Mouse (Mus musculus) limb, embryonic 10.5 days (tissue): ENCODE measurements around the gene Tex19.1. TPM values are rescaled to one million over a fixed set of nuclear protein-coding genes. Genes with fewer than 3 reads are reported as not detected.
"Not testable (repeated sequence)": the region's sequence is repeated elsewhere in the genome, so short reads cannot be mapped to it uniquely, and the experiment has no call there.

Source experiments
- DNase-seq: peaks from one replicate; pipeline ENCODE4 v3.0.0-alpha.2; 2017; ENCODE audit warnings: low spot score
- H3K27ac ChIP-seq: fragments of 300-500 bp; sonication (generic); 2 replicates; pipeline ENCODE4 v1.5.1; 2016; ENCODE audit warnings: mild to moderate bottlenecking
- H3K27me3 ChIP-seq: fragments of 300-500 bp; sonication (generic); 2 replicates; pipeline ENCODE4 v1.6.1; 2016; ENCODE audit warnings: low read depth, mild to moderate bottlenecking; ENCODE audit not compliant: poor library complexity, severe bottlenecking
- H3K36me3 ChIP-seq: fragments of 300-500 bp; sonication (generic); 2 replicates; pipeline ENCODE4 v1.6.1; 2016; ENCODE audit warnings: mild to moderate bottlenecking, moderate library complexity
- H3K4me1 ChIP-seq: fragments of 300-500 bp; sonication (generic); 2 replicates; pipeline ENCODE4 v1.6.1; 2016
- H3K4me3 ChIP-seq: fragments of 300-500 bp; sonication (generic); 2 replicates; pipeline ENCODE4 v1.5.1; 2016; ENCODE audit warnings: mild to moderate bottlenecking, moderate library complexity
- H3K9me3 ChIP-seq: fragments of 300-500 bp; sonication (generic); replicated peaks from 2 replicates; pipeline ENCODE4 v1.6.1; 2016; ENCODE audit warnings: mild to moderate bottlenecking
- WGBS: fragments of 180-500 bp; shearing (Covaris S2); methylation state at CpG from one replicate; pipeline ENCODE4 v1.1.7; 2016; 5-methylcytosine and 5-hydroxymethylcytosine counted together
- polyA plus RNA-seq: library from polyadenylated mRNA; unstranded; fragments of >200 nt; fragmentation: Nextera tagmentation; extraction: Ambion mirVana; gene quantifications from 2 replicates; pipeline ENCODE4 v1.2.1, GENCODE M21; 2016

Tex19.1 gene
- 0.09 TPM in 1 of 2 replicates, not detected in the other for polyA plus RNA-seq

GRCm38 (mm10) chr11:121145865-121146264 lies at the start of gene Tex19.1:
Gene Tex19.1 (plus strand): TSS chr11:121146143.
- Histone ChIP-seq H3K9me3 (no peaks in the 10 kb centered on the region), H3K4me3 (no peak within 1 kb of the TSS), H3K4me1 (no peaks in the 10 kb centered on the region), H3K27ac (no peak within 1 kb of the TSS), H3K36me3 (no peaks in the 10 kb centered on the region), H3K27me3 (no peaks in the 10 kb centered on the region)
- 93% methylated on average over 22 of the region's 22 CpGs for WGBS
- no peak for DNase-seq

GRCm38 (mm10) chr11:121099762-121100161 lies 46.2 kb upstream of the Tex19.1 start:
- no peak for DNase-seq
- no peaks in the 10 kb centered on the region for H3K4me1 ChIP-seq
- no peaks in the 10 kb centered on the region for H3K36me3 ChIP-seq
- WGBS, result 77% methylated on average over 7 of the region's 7 CpGs
- H3K27ac ChIP-seq, result no peak overlapping the region
- H3K4me3 ChIP-seq, result no peak overlapping the region
- no peaks in the 10 kb centered on the region for H3K9me3 ChIP-seq
- no peaks in the 10 kb centered on the region for H3K27me3 ChIP-seq

DNA sequence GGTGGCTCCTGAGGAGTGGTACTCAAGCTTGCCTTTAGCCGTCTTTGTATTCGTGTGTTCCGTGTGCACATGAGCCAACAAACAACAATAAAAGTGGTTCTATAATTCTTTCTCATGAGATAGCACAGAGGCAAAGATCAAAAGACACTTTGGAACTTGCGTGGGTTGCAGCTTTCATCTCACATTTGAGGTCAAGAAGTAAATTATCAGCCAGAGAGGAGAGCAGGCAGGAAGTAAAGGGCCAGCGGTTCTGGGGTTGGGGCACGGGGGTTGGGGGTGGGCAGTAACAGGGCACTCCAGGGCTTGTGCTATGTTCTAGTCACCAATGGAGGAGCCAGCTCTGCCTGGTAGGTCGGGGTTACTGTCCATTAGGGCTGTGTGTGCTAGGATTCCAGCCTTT lies 45.3 kb upstream of the Tex19.1 start:
- WGBS, result 48% methylated on average over 7 of the region's 7 CpGs
- no peaks in the 10 kb centered on the region for H3K36me3 ChIP-seq
- DNase-seq, result no peak
- no peaks in the 10 kb centered on the region for H3K4me1 ChIP-seq
- H3K27me3 ChIP-seq, result no peaks in the 10 kb centered on the region
- H3K9me3 ChIP-seq, result no peaks in the 10 kb centered on the region
- no peak overlapping the region for H3K27ac ChIP-seq
- H3K4me3 ChIP-seq, result no peak overlapping the region

DNA sequence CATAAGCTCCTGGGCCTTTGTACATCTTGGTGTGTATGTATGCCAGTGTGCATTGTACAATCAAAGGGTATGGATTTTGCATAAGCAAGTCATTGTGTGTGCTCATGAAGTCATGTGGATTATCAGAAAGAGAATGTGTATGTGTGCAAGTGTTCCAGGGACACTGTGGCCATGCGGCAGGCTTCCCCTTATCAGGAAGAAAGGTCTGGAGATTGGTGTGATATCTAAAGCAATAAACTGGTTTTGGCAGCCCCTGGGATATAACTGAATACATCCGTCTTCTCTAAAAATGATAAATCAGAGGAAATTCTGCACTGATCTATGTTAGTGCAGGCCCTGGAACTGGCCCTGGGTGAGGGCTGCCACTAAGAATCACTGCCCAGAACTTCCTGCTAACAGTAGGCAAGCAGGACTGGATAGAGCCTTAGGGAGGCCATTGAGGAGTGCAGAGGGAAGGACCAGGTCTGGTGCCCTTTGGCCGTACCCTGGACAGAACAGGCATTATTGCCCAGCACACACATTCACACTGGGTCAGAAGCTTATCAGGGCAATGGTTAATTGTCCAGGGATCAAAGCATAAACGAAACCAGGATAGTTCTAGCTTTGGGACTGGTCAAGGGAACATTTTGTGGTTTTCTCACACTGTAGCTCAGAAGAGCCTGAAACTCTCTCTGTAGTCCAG lies 44.7 kb upstream of the Tex19.1 start:
- H3K9me3 ChIP-seq, result no peaks in the 10 kb centered on the region
- H3K27ac ChIP-seq, result no peak overlapping the region
- WGBS, result 91% methylated on average over 4 of the region's 4 CpGs
- no peaks in the 10 kb centered on the region for H3K27me3 ChIP-seq
- no peaks in the 10 kb centered on the region for H3K36me3 ChIP-seq
- no peaks in the 10 kb centered on the region for H3K4me1 ChIP-seq
- no peak for DNase-seq
- no peak overlapping the region for H3K4me3 ChIP-seq

GRCm38 (mm10) chr11:121107242-121107641 lies 38.7 kb upstream of the Tex19.1 start:
- not testable (repeated sequence) for H3K27ac ChIP-seq, H3K4me1 ChIP-seq, H3K4me3 ChIP-seq, H3K27me3 ChIP-seq, DNase-seq, H3K36me3 ChIP-seq, H3K9me3 ChIP-seq
- WGBS, result 93% methylated on average over 1 of the region's 1 CpGs

DNA sequence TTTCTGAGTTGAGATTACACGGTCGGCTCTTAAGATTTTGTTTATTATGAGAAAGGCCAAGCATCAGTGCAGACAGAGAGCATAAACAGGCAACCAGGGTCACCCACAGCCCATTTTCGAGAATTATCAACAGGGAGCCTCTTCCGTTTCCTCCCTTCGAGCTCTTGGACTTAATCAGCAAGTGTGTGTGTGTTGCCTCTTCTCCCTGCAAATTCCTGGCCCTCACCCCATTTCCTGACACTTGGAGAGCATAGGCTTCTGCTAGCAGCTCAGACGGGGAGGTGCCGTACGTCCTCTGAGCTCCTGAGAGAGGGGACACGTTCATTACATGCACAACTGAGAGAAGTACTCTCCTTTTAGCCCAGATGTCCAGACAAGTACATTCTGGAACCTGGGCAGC lies 37.9 kb upstream of the Tex19.1 start:
- WGBS, result 76% methylated on average over 9 of the region's 9 CpGs

DNA sequence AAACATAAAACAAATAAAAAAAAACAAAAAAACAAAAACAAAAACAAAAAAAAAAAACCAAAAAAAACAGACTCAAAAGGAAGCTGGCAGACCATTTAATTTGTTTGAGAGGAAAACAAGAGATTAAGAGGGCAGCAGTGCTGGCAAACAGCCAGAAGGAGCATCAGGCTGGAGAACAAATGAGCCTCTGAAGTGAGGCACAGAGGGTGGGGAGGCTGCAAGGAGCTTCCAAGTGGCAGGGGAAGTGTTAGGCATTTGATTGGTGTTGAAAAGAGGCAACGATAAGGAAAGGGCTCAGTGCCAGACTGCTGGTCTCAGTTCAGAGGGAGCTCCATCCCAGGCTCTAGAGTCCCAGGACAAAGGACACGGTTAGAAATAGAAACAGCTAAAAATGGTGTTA lies 36.0 kb upstream of the Tex19.1 start:
- Histone ChIP-seq H3K27ac (no peak overlapping the region), H3K36me3 (no peaks in the 10 kb centered on the region), H3K4me3 (no peak overlapping the region), H3K27me3 (no peaks in the 10 kb centered on the region), H3K9me3 (no peaks in the 10 kb centered on the region), H3K4me1 (no peaks in the 10 kb centered on the region; the same call in 1 of the 2 replicates)
- no peak for DNase-seq
- WGBS, result 25% methylated on average over 2 of the region's 2 CpGs

More for the DNA sequence above, 37.9 kb upstream of the Tex19.1 start:
- no peaks in the 10 kb centered on the region for H3K9me3 ChIP-seq
- no peak for DNase-seq
- no peak overlapping the region for H3K27ac ChIP-seq
- H3K27me3 ChIP-seq, result no peaks in the 10 kb centered on the region
- H3K36me3 ChIP-seq, result no peaks in the 10 kb centered on the region
- H3K4me3 ChIP-seq, result no peak overlapping the region
- H3K4me1 ChIP-seq, result no peaks in the 10 kb centered on the region; the same call in 1 of the 2 replicates

- Histone ChIP-seq H3K36me3 (no peaks in the 10 kb centered on the region), H3K27me3 (no peaks in the 10 kb centered on the region), H3K9me3 (no peaks in the 10 kb centered on the region), H3K4me3 (no peak overlapping the region), H3K27ac (no peak overlapping the region), H3K4me1 (no peaks in the 10 kb centered on the region; the same call in 1 of the 2 replicates)
- no peak for DNase-seq
- 90% methylated on average over 3 of the region's 3 CpGs for WGBS
Observed at GRCm38 (mm10) chr11:121111051-121111450, 34.9 kb upstream of the Tex19.1 start.

- H3K36me3 ChIP-seq, result no peaks in the 10 kb centered on the region
- H3K27me3 ChIP-seq, result no peaks in the 10 kb centered on the region
- H3K9me3 ChIP-seq, result no peaks in the 10 kb centered on the region
- no peak for DNase-seq
- H3K27ac ChIP-seq, result no peak overlapping the region
- no peak overlapping the region for H3K4me3 ChIP-seq
- H3K4me1 ChIP-seq, result no peaks in the 10 kb centered on the region; the same call in 1 of the 2 replicates
- 81% methylated on average over 1 of the region's 1 CpGs for WGBS
Observed at GRCm38 (mm10) chr11:121111601-121112000, 34.3 kb upstream of the Tex19.1 start.

- Histone ChIP-seq H3K27me3 (no peaks in the 10 kb centered on the region), H3K27ac (no peak overlapping the region), H3K9me3 (no peaks in the 10 kb centered on the region), H3K36me3 (no peaks in the 10 kb centered on the region), H3K4me1 (no peaks in the 10 kb centered on the region; the same call in 1 of the 2 replicates), H3K4me3 (no peak overlapping the region)
- DNase-seq, result no peak
- 77% methylated on average over 5 of the region's 5 CpGs for WGBS
Observed at GRCm38 (mm10) chr11:121112091-121112775, 33.7 kb upstream of the Tex19.1 start.

DNA sequence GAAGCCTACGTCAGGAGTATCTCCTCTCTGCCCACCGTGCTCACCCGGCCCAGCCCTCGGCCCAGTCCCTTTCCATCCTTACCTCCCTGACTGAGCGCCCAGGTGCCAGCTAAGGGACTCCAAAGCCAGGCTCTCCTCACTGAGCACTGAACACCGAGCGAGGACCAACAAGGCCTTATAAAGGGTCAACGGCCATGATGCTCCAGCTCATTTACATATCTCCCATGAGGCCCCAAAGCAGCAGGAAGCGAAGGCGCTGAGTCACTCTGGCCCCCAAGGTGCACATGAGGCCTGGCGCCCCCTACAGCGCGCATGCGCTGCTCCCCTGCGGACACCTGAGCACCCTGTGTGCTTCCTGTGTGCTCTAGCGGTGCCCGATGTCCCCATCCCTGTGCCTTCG lies 27.8 kb upstream of the Tex19.1 start:
- no peaks in the 10 kb centered on the region for H3K4me1 ChIP-seq
- H3K4me3 ChIP-seq, result no peak overlapping the region
- WGBS, result 91% methylated on average over 18 of the region's 18 CpGs
- H3K36me3 ChIP-seq, result no peaks in the 10 kb centered on the region
- no peak for DNase-seq
- H3K9me3 ChIP-seq, result no peaks in the 10 kb centered on the region
- no peak overlapping the region for H3K27ac ChIP-seq
- H3K27me3 ChIP-seq, result no peaks in the 10 kb centered on the region

DNA sequence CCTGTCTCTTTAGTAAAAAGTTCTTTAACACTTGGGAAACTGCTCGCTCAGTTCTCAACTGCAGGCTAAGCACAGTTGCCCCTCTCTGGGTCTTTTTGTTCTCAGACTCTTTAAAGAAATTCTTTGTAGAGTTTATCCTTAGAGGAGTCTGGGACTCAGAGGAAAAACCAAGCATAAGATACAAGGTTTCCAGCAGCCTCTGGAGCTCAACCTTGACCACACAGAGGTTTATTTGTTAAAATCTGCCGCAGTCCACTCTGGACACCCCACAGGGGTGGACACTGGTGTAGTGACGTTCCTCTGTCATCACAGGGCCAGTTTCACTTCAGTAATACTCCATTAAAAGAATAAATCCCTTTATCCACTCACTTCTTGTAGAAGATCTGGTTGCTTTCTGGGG lies 27.4 kb upstream of the Tex19.1 start, which contains the start of gene Tex19.2:
Gene Tex19.2 (minus strand): TSS at position 101 of the 400 bp plus-strand sequence.
- 93% methylated on average over 3 of the region's 3 CpGs for WGBS
- H3K4me3 ChIP-seq, result no peak within 1 kb of the TSS
- no peaks in the 10 kb centered on the region for H3K9me3 ChIP-seq
- no peaks in the 10 kb centered on the region for H3K4me1 ChIP-seq
- no peak for DNase-seq
- H3K27ac ChIP-seq, result no peak within 1 kb of the TSS
- no peaks in the 10 kb centered on the region for H3K27me3 ChIP-seq
- H3K36me3 ChIP-seq, result no peaks in the 10 kb centered on the region

DNA sequence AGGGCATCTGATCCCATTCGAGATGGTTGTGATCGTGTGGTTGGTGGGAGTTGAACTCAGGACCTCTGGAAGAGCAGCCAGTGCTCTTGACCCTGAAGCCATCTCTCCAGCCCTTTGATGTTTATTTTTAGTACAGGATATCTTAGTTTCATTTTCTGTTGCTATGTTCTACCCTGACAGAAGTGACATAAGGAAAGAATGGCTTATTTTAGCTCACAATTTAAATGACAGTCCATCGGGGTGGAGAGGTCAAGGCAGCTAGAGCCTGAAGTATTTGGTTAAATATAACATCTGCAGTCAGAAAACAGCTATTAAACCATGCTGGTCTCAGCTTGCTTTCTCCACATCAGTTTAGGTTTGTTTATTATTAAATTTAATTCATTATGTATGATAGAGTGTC lies 24.8 kb upstream of the Tex19.1 start:
- DNase-seq, result no peak
- no peaks in the 10 kb centered on the region for H3K36me3 ChIP-seq
- H3K9me3 ChIP-seq, result no peaks in the 10 kb centered on the region
- no peak overlapping the region for H3K4me3 ChIP-seq
- no peak overlapping the region for H3K27ac ChIP-seq
- 88% methylated on average over 3 of the region's 3 CpGs for WGBS
- no peaks in the 10 kb centered on the region for H3K27me3 ChIP-seq
- H3K4me1 ChIP-seq, result no peaks in the 10 kb centered on the region
